Mouse (Mus musculus) ovary, postnatal 36 days (tissue): Measurements from ENCODE around the gene 4933417A18Rik.
"Not testable (repeated sequence)": the region's sequence is repeated elsewhere in the genome, so short reads cannot be mapped to it uniquely, and the experiment has no call there.

Experiments used
- DNase-seq: peaks from one replicate; pipeline ENCODE4 v3.0.0; 2022; ENCODE audit warnings: low spot score, mixed read lengths

4933417A18Rik gene

GRCm38 (mm10) chr13:34924210-34924609 lies at the start of gene 4933417A18Rik, which contains the start of gene Fam217a:
Gene 4933417A18Rik (plus strand): TSS chr13:34924409.
Gene Fam217a (minus strand): TSS chr13:34924310.
- no peak for DNase-seq

- DNase-seq: peak; percentile 15
Observed at GRCm38 (mm10) chr13:34874736-34875135, 49.5 kb upstream of the 4933417A18Rik start.

GRCm38 (mm10) chr13:34875166-34875710 lies 49.0 kb upstream of the 4933417A18Rik start, which contains the start of gene Prpf4b:
Gene Prpf4b (plus strand): TSS chr13:34875302.
- DNase-seq: peak; percentile 91

DNA sequence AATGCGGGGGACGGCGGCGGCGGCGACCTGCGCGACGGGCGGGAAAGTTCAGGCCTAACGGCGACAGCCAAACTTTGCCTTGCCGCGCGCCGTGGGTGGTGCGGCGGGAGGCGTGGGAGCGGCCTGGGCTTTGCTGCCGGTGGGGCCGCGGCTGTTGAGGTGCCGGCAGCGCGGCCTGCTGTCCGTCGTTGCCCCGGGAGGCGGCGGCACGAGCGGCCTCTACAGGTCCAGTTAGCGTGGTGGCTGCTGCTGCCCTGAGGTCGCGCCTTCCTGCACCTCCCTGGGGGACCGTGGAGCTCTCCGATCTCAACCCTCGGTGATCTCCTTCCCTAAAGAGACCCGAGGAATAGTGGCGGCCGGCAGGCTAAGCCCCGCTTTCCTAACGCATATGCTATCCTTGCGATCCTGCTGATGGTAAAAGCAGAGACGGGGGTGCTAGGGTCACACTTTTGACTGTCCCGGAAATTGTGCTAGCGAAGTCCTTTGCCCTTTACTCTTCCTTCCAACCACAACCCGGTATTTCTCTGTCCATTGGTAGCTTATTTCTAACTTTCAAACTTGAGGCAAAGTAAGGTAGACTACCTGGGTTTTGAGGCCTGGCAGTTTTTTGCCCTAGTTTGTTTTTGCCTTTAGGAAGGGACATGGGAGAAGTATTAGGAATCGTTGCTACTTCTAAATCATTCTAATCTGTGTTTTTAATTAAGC lies 48.3 kb upstream of the 4933417A18Rik start:
- DNase-seq: peak; percentile 71

- no peak for DNase-seq
Observed at GRCm38 (mm10) chr13:34876481-34876880, 47.7 kb upstream of the 4933417A18Rik start.

DNA sequence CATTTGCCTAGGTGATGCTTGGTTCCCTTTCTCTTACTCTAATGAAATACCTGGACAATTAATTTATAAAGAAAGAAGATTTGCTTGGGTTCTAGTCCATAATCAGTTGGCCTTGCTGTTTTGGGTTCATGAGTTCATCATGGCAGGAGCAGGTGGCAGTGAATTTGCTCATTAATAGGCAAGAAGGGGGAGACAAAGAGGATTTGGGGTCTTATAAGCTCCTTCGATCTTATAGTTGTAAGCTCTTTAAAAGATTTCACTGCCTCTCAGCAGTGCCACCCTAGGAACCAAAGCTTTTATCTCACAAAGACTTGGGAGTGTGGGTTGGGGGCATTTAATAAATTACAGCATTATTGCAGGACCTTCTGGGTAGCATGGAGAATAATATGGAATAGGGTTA lies 31.3 kb upstream of the 4933417A18Rik start:
- DNase-seq: no peak

DNA sequence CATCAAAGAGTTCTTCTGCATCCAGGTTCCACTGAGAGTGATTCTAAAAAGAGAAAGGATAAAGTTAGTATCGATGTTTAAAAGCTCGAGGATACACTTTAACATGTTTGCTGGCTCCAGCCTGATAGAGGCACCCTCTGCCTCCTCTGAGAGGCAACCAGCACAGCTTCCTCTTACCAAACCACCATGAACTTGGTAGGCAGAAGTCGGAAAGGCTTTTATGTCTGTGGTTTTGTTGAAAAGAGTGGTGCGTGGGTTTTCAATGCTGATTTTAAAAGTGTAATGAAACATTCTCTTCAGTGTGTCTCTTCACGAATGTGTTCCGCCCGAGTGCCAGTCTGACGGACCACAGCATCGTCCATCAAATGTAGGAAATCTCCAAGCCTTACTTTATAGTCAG lies 9.6 kb upstream of the 4933417A18Rik start:
- DNase-seq: no peak

GRCm38 (mm10) chr13:34916520-34917167 lies 7.6 kb upstream of the 4933417A18Rik start:
- DNase-seq: peak; percentile 8

DNA sequence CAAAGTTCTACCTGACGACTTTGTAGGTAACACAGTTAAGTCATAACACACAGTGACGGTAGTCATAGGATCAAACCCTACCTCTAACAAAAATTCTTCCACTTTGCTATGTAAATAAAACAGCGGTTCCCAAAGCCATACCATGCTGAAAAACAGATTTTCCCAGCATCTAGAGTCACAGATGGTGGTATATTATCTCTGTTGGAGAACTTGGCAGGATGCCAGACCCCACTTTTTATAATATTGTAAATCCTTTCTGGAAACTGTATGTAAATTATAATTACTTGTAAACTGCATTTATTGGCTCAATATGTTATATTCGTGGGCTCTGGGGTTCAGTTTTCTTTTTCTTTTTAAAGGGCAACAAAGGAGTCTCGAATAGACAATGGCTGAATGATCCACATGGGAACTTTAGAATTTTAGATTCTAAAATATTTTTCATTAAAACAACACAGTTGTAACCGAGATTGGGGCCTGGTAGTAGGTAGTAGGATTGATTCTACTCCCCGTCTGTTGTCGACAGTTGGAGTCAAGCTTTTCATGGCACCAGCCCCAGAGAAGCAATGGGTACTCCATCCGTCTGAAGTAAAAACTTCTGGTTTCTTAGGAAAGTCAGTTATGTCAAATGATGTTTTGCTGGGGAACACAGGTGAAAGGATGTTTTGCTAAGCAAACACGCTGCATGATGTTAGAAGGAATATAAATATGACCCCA lies 10.9 kb downstream of the 4933417A18Rik start:
- no peak for DNase-seq

GRCm38 (mm10) chr13:34942370-34942769 lies 18.2 kb downstream of the 4933417A18Rik start:
- no peak for DNase-seq

- not testable (repeated sequence) for DNase-seq
Observed at GRCm38 (mm10) chr13:34951437-34951836, 27.2 kb downstream of the 4933417A18Rik start.

DNA sequence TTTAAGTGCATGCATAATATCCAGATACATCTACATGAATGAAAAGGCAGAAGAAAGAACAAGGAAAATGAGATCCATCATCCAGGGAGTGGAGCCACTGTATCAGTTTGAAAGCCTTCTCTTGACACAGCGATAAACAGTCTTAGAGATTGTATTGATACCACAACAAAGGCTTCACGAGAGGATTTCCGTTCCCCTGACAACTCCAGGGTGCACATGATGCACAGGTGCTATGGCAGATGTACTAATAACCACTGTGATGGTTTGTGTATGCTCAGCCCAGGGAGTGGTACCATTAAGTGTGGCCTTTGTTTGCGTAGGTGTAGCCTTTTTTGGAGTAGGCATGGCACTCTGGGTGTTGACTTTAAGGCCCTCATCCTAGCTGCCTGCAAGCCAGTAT lies 32.7 kb downstream of the 4933417A18Rik start:
- DNase-seq: no peak

DNA sequence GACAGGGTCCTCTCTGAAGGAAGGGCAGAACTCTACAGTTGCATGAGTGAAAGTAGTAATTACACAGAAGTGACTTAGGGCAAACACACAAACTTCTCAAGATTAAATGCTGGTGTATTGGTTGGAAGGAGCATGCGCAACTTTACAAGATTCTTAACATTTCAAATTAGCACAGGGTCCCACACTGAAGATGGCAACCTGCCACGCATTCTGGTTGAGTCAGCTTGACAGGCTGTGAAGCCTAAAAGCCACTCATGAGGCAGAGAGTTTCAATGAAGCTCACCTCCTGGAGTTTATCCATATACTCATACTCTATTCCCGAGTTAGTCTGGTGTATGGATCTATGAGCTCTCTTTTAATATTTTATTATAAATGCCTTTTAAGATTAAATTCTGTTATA lies 33.9 kb downstream of the 4933417A18Rik start:
- not testable (repeated sequence) for DNase-seq

DNA sequence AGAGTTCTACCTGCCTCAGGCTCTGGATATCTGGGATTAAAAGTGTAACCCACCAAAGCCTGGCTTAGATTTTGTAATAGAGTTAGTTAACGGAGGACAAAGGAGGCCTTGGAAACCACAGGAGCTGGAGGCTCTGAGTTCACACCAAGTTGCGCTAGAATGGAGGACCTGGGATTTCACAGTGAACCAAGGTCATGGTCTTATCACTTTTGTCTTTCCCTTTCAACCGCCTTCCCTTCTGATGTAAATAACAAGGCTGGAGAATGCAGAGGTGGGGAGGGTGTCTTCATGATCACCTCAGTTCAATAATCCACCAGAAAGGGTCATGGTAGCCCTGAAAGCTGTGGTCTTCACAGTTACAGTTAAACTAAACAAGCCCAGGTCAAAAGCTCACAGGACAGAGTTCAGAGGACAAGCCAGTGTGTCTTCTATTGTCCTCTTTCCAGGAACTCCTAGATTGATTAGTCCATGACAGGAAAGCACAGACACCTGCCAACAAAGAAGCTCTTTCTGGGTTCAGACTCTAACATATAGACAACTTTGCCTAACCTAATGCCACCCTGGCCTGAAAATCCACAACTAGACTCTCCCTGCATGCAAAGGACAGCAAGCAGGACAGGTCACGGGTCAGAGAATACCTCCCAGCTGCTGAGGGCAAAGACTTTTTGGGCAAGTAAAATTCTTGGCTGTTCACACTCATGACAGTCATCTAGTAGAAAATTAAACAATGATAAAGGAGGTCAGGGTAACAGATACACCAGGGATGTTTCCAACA lies 37.0 kb downstream of the 4933417A18Rik start:
- no peak for DNase-seq

DNA sequence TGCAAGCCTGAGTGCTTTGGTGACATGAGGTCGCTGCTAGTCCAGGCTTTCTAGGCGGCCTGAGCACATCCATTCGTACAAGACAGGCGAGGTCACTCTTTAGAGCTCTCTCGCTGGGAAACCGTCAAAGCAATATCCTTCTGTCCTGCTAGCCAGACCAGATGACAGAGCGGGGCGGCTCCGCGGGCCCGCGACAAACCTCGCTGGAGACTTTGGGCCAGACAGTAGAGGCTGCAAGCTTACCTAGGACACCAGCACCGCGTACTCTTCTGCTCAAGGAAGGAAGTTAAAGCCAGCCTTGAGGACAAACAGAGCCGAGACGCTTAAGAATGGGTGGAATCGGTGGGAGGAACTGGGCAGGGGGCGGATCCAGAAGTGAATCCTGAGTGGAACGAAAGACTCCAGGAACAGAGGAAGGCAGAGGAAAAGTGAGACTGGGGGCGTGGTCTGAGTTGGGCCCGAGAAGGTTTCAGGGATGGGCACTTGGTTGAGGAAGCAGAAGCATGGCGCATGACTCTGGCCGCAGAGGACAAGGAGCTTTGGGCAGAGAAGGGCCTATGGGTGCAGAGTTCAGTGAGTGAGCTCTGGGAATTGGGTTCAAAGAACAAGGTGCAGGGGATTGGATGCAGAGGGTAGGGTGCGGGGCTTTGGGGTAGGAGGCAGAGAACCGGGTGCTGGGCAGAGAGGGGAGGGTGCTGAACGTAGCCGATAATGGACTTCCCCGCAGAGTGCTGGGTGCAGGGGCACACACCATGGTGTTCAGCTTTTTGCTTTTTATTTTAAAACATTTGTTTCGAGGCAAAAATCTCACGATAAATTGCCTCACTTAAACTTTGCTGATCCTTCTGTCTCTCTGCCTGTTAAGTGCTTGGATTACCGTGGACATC lies 39.5 kb downstream of the 4933417A18Rik start, which contains the start of gene Eci3:
Gene Eci3 (minus strand): TSS at position 300 of the 887 bp plus-strand sequence.
- DNase-seq: peak; percentile 60

DNA sequence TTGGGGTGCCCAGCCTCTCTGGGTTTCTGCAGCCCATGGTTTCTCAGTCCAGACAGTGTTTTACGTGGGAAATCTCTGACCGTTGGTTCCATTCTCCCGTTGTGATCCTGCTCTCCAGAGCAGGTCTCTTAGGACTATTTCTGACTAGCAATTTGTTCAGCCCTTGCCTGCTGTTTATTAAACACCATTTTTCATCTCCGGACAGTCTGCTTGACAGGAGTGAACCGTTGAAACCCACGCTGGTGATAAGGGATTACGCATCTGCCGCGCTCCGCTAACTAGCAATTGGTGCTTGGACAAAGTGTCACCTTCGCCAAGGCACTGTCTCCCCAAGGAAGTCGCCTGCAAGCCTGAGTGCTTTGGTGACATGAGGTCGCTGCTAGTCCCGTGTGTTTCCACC lies 40.2 kb downstream of the 4933417A18Rik start:
- no peak for DNase-seq

DNA sequence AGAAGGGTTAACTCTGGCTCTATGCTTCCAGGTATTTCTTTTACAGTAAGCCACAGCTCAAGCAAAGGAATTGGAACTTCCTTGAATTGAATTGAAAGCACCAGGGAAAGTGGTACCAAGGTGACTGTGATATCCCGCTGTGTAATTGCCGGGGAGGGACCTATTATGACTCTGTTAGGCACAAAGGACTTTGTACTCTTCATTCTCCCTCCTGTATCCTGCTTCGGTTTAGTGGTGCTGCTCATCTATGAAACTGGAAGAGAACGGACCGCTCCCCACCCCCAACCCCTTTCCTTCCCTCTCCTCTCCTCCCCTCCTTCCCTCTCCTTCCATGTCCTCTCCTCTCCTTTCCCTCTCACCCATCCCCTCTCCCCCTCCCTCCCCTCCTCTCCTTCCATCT lies 40.7 kb downstream of the 4933417A18Rik start:
- no peak for DNase-seq

GRCm38 (mm10) chr13:34965647-34966046 lies 41.4 kb downstream of the 4933417A18Rik start:
- not testable (repeated sequence) for DNase-seq

DNA sequence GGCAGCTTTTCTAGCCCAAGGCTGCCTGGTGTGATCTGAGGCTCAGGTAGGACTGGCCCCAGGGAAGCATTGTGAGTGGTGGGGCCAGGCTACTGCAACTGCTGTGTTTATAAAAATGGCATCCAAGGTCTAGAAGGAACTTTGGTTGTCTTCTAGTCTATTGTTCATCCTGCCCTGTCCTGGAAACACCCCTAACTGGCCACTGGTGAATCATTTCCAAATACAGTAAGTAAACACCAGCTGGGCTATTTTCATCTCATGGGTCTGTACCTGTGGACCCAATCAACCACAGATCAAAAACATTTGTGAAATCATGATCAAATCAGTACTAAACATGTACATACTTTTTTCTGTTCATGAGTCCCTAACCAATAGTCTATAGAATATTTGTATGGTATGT lies 48.2 kb downstream of the 4933417A18Rik start:
- not testable (repeated sequence) for DNase-seq

GRCm38 (mm10) chr13:34973149-34973548 lies 48.9 kb downstream of the 4933417A18Rik start:
- DNase-seq: no peak
